In the genomic region with DNA sequence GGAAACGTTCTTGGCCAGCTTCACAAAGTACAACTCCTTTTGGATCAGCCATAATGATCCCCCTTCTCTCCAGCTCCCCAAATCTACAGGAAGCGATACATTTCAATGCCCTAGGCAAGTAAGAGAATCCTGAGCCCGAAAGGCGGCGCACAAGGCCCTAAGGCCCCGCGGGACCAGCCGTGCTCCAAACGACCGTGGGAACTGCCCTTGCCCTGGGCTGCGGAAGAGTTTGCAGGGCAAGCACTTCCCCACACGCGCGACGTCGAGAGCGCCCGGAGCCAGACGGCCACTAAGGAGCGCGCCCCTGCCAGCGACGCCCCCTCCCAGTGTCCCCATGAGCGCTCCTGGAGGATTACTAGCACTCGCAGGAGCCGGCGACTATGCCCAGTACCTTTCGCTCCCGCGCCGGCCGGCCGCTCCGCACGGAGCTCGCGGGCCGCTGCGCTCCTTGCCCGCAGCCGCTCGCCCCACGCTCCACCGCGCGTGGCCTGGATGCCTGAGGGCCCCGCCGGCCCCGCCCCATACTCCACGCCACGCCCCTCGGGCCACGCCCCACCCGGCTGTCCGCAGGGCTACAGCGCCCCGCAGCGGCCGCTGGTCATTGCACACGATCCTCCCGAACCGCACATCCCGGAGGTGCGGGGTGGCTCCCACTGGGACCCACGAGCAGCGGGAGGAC, we compare ENCODE assay signal across 8 mouse cellular contexts. TPM values are rescaled to one million over a fixed set of nuclear protein-coding genes. Genes with fewer than 3 reads are reported as not detected.
DNase-seq lines count a peak whose midpoint lies in the region; ATAC-seq and TF ChIP-seq lines count a peak whose summit lies in the region.

A gene (minus strand): TSS at position 486 of the 679 bp plus-strand sequence.

- H3K27me3 ChIP-seq in erythroblast, embryonic 14.5 days (ENCODE audit: control insufficient read depth), result peaks cover 77% of the 10 kb centered on the region
- peaks cover 4% of the 10 kb centered on the region; the same call in 1 of the 2 replicates for H3K27me3 ChIP-seq in heart, embryonic 12.5 days (replicated peaks)
- no peaks in the 10 kb centered on the region for H3K27me3 ChIP-seq in kidney, embryonic 16.5 days (ENCODE audit: insufficient read depth, low read length)
- H3K27me3 ChIP-seq in liver, embryonic 12.5 days (replicated peaks), result peaks cover 77% of the 10 kb centered on the region
- no peaks in the 10 kb centered on the region for H3K27me3 ChIP-seq in stomach, embryonic 14.5 days (ENCODE audit: control insufficient read depth, insufficient read depth, low read length)

- peak; percentile 79 for DNase-seq in CD4-positive helper T cell, adult 2 months (ENCODE audit: low read depth, low spot score)
- DNase-seq in brain, embryonic 14.5 days (ENCODE audit: low read depth), result peak; percentile 89
- DNase-seq in neural tube, embryonic 10.5 days (ENCODE audit: extremely low spot score, low spot score), result peak; percentile 96

- peaks cover 14% of the 10 kb centered on the region for H3K4me1 ChIP-seq in erythroblast, embryonic 14.5 days (ENCODE audit: control insufficient read depth)
- peaks cover 30% of the 10 kb centered on the region for H3K4me1 ChIP-seq in heart, embryonic 12.5 days (replicated peaks)
- peaks cover 20% of the 10 kb centered on the region; the same call in 1 of the 2 replicates for H3K4me1 ChIP-seq in kidney, embryonic 16.5 days (ENCODE audit: insufficient read depth, low read length)
- H3K4me1 ChIP-seq in liver, embryonic 12.5 days, result peaks cover 18% of the 10 kb centered on the region
- peaks cover 10% of the 10 kb centered on the region; the same call in 1 of the 2 replicates for H3K4me1 ChIP-seq in stomach, embryonic 14.5 days (ENCODE audit: control insufficient read depth, insufficient read depth, low read length)

- peak within 1 kb of the TSS; percentile 89 for H3K4me2 ChIP-seq in heart, embryonic 12.5 days
- H3K4me2 ChIP-seq in kidney, embryonic 16.5 days (replicated peaks; ENCODE audit: low read depth, low read length), result peak within 1 kb of the TSS; percentile 82
- peak within 1 kb of the TSS; percentile 96 for H3K4me2 ChIP-seq in liver, embryonic 12.5 days
- H3K4me2 ChIP-seq in stomach, embryonic 14.5 days (replicated peaks; ENCODE audit: low read depth, low read length), result peak within 1 kb of the TSS; percentile 97

- peak; percentile 95 for ATAC-seq in heart, embryonic 12.5 days (ENCODE audit: insufficient number of reproducible peaks, low FRiP score)
- ATAC-seq in kidney, embryonic 16.5 days (ENCODE audit: low FRiP score, low TSS enrichment), result peak; percentile 94
- ATAC-seq in liver, embryonic 12.5 days, result peak; percentile 89
- ATAC-seq in stomach, embryonic 14.5 days (ENCODE audit: insufficient number of reproducible peaks, insufficient read depth, low FRiP score, low read depth), result peak; percentile 89

- peak within 1 kb of the TSS; percentile 60 for H3K4me3 ChIP-seq in erythroblast, embryonic 14.5 days (replicated peaks)
- H3K4me3 ChIP-seq in heart, embryonic 12.5 days, result peak within 1 kb of the TSS; percentile 83
- peak within 1 kb of the TSS; percentile 79 for H3K4me3 ChIP-seq in kidney, embryonic 16.5 days (ENCODE audit: low read length)
- H3K4me3 ChIP-seq in liver, embryonic 12.5 days, result peak within 1 kb of the TSS; percentile 66
- H3K4me3 ChIP-seq in stomach, embryonic 14.5 days (ENCODE audit: low read depth, low read length), result peak within 1 kb of the TSS; percentile 69

- peak within 1 kb of the TSS; percentile 78 for H3K9ac ChIP-seq in heart, embryonic 12.5 days
- H3K9ac ChIP-seq in kidney, embryonic 16.5 days (replicated peaks; ENCODE audit: low read length), result peak within 1 kb of the TSS; percentile 79
- H3K9ac ChIP-seq in liver, embryonic 12.5 days, result peak within 1 kb of the TSS; percentile 60; the same call in 1 of the 2 replicates
- peak within 1 kb of the TSS; percentile 46; the same call in 1 of the 2 replicates for H3K9ac ChIP-seq in stomach, embryonic 14.5 days (replicated peaks; ENCODE audit: low read depth, low read length)

- no peaks in the 10 kb centered on the region for H3K36me3 ChIP-seq in erythroblast, embryonic 14.5 days (ENCODE audit: control insufficient read depth)
- H3K36me3 ChIP-seq in heart, embryonic 12.5 days, result no peaks in the 10 kb centered on the region
- no peaks in the 10 kb centered on the region for H3K36me3 ChIP-seq in kidney, embryonic 16.5 days (ENCODE audit: insufficient read depth, low read length)
- no peaks in the 10 kb centered on the region for H3K36me3 ChIP-seq in liver, embryonic 12.5 days
- no peaks in the 10 kb centered on the region for H3K36me3 ChIP-seq in stomach, embryonic 14.5 days (ENCODE audit: control insufficient read depth, insufficient read depth, low read length)

- no peak within 1 kb of the TSS for H3K27ac ChIP-seq in heart, embryonic 12.5 days (ENCODE audit: poor library complexity, severe bottlenecking)
- H3K27ac ChIP-seq in kidney, embryonic 16.5 days (ENCODE audit: low read length), result no peak within 1 kb of the TSS
- no peak within 1 kb of the TSS for H3K27ac ChIP-seq in liver, embryonic 12.5 days
- H3K27ac ChIP-seq in stomach, embryonic 14.5 days (ENCODE audit: low read length), result no peak within 1 kb of the TSS

- TF ChIP-seq CTCF in brain, embryonic 14.5 days (IDR thresholded peaks at IDR 0.05; ENCODE audit: borderline replicate concordance, extremely low read depth, insufficient read depth, insufficient read length), result peak; percentile 88

- under 1% methylated on average over 66 of the region's 66 CpGs for WGBS in heart, embryonic 12.5 days
- under 1% methylated on average over 62 of the region's 66 CpGs for WGBS in kidney, embryonic 16.5 days
- under 1% methylated on average over 65 of the region's 66 CpGs for WGBS in liver, embryonic 12.5 days (ENCODE audit: insufficient replicate concordance)
- under 1% methylated on average over 66 of the region's 66 CpGs for whole genome bisulfite sequencing in stomach, embryonic 14.5 days

- H3K9me3 ChIP-seq in erythroblast, embryonic 14.5 days (ENCODE audit: control insufficient read depth, low read length), result peaks cover 18% of the 10 kb centered on the region
- H3K9me3 ChIP-seq in heart, embryonic 12.5 days (replicated peaks), result no peaks in the 10 kb centered on the region; the same call in 1 of the 2 replicates
- H3K9me3 ChIP-seq in kidney, embryonic 16.5 days (ENCODE audit: low read length), result no peaks in the 10 kb centered on the region
- H3K9me3 ChIP-seq in liver, embryonic 12.5 days (replicated peaks), result no peaks in the 10 kb centered on the region
- no peaks in the 10 kb centered on the region for H3K9me3 ChIP-seq in stomach, embryonic 14.5 days (ENCODE audit: control insufficient read depth, low read depth, low read length)

- TF ChIP-seq POLR2A in brain, embryonic 14.5 days (IDR thresholded peaks at IDR 0.05; ENCODE audit: borderline replicate concordance, extremely low read depth, insufficient read depth, insufficient read length, poor library complexity, severe bottlenecking), result 0 out of 2 replicates have a peak, but pooled peaks have one; percentile 41

RNA-seq across cellular contexts. Expression of the gene that starts here (rescaled TPM):
- 11.6 and 19.1 TPM in 2 replicates for polyA plus RNA-seq in brain, embryonic 14.5 days (2012; rRNA removed)
- 0.01 and 0.03 TPM in 2 replicates for polyA plus RNA-seq in erythroblast, embryonic 14.5 days (2012)
- polyA plus RNA-seq in heart, embryonic 12.5 days (2016; fragmentation: Nextera tagmentation; extraction: Ambion mirVana), result 7.0 and 7.7 TPM in 2 replicates
- 13.8 and 15.4 TPM in 2 replicates for polyA plus RNA-seq in kidney, embryonic 16.5 days (2015; fragmentation: Nextera tagmentation; extraction: Ambion mirVana)
- polyA plus RNA-seq in liver, embryonic 12.5 days (2016; fragmentation: Nextera tagmentation; extraction: Ambion mirVana), result 1.3 and 1.5 TPM in 2 replicates
- 5.6 and 6.9 TPM in 2 replicates for polyA plus RNA-seq in stomach, embryonic 14.5 days (2014; fragmentation: Nextera tagmentation; extraction: Ambion mirVana)
